Mouse (Mus musculus): ENCODE data around the gene Gm21903. TPM values are rescaled to one million over a fixed set of nuclear protein-coding genes. Genes with fewer than 3 reads are reported as not detected.
"Not testable (repeated sequence)": the region's sequence is repeated elsewhere in the genome, so short reads cannot be mapped to it uniquely, and the experiment has no call there.

Gene Gm21903
- polyA plus RNA-seq (2015; fragmentation: Nextera tagmentation; extraction: Ambion mirVana), result not detected in 2 replicates

- Histone ChIP-seq H3K27me3 (no peaks in the 10 kb centered on the region), H3K9me3 (replicated peaks) (no peaks in the 10 kb centered on the region), H3K4me2 (no peak within 1 kb of the TSS), H3K36me3 (no peaks in the 10 kb centered on the region), H3K9ac (no peak within 1 kb of the TSS), H3K4me1 (no peaks in the 10 kb centered on the region), H3K27ac (no peak within 1 kb of the TSS), H3K4me3 (replicated peaks) (no peak within 1 kb of the TSS)
- no peak for ATAC-seq (replicated peaks; ENCODE audit: low FRiP score)
These were observed at the start of gene Gm21903 for GRCm38 (mm10) chr17:39043241-39043640. TSS of gene Gm21903 (minus strand) at chr17:39043341.

- 48% methylated on average over 1 of the region's 1 CpGs for WGBS
- no peak for ATAC-seq (replicated peaks; ENCODE audit: low FRiP score)
These were observed 33.8 kb upstream of the Gm21903 start, which contains the start of gene Esp23 for GRCm38 (mm10) chr17:39076937-39077336. TSS of gene Esp23 (minus strand) at chr17:39077037.

DNA sequence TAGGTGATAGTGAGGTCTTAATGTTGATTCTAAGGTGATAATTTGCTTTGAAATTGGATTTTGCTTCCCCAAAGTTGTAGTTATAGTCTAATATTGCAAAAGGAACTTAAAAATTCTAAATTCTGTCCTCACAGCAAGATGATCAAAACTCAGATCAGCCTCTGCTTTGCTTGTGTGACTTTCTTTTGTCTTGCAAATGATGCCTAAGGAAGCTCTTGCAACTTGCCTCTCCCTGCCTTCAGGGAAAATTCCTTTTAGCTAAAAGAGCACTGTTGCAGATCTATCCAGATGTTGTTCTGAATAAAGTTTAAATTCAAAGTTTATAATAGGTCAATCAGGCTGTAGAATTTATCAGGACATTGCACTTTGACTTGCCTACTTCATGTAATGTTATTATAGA is 20.5 kb upstream of the Gm21903 start:
- H3K9me3 ChIP-seq (replicated peaks), result peaks cover 5% of the 10 kb centered on the region
- H3K36me3 ChIP-seq, result no peaks in the 10 kb centered on the region
- ATAC-seq (replicated peaks; ENCODE audit: low FRiP score), result no peak
- H3K27ac ChIP-seq, result no peak overlapping the region
- no peak overlapping the region for H3K4me2 ChIP-seq
- no peaks in the 10 kb centered on the region for H3K27me3 ChIP-seq
- H3K4me3 ChIP-seq (replicated peaks), result no peak overlapping the region
- H3K9ac ChIP-seq, result no peak overlapping the region
- H3K4me1 ChIP-seq, result no peaks in the 10 kb centered on the region

More at GRCm38 (mm10) chr17:39076937-39077336, 33.8 kb upstream of the Gm21903 start, which contains the start of gene Esp23:
- H3K27ac ChIP-seq, result no peak within 1 kb of the TSS
- H3K4me3 ChIP-seq (replicated peaks), result no peak within 1 kb of the TSS
- H3K4me1 ChIP-seq, result no peaks in the 10 kb centered on the region
- H3K9me3 ChIP-seq (replicated peaks), result no peaks in the 10 kb centered on the region; the same call in 1 of the 2 replicates
- no peaks in the 10 kb centered on the region for H3K36me3 ChIP-seq
- no peaks in the 10 kb centered on the region for H3K27me3 ChIP-seq
- no peak within 1 kb of the TSS for H3K9ac ChIP-seq
- H3K4me2 ChIP-seq, result no peak within 1 kb of the TSS

DNA sequence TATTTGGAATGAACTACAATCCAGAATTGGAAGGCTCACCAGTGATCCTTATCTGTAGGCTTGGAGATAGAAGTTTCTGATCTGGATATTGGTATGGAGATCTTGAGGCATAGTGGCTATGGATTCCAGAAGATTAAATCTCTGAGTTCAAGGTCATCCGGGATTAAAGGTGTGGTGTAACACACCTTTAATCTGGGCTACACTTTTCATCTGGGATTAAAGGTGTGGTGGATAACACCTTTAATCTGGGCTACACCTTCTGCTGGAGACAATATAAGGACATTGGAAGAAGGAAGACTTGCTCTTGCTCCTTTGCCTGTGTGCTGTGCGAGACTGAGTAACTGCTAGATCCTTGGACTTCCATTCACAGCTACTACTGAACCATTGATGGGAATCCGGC is 6.7 kb downstream of the Gm21903 start, which contains the start of gene Esp24:
Esp24 (plus strand) TSS at position 301 of the 400 bp plus-strand sequence.
- not testable (repeated sequence) for H3K4me3 ChIP-seq (replicated peaks); H3K4me1 ChIP-seq; H3K36me3 ChIP-seq; H3K9ac ChIP-seq; ATAC-seq (replicated peaks; ENCODE audit: low FRiP score); H3K4me2 ChIP-seq; H3K27ac ChIP-seq; H3K27me3 ChIP-seq; H3K9me3 ChIP-seq (replicated peaks)
- 82% methylated on average over 3 of the region's 3 CpGs for WGBS

- H3K4me1 ChIP-seq, result no peaks in the 10 kb centered on the region
- H3K27me3 ChIP-seq, result no peaks in the 10 kb centered on the region
- ATAC-seq (replicated peaks; ENCODE audit: low FRiP score), result no peak
- H3K4me3 ChIP-seq (replicated peaks), result no peak overlapping the region
- no peak overlapping the region for H3K27ac ChIP-seq
- 71% methylated on average over 14 of the region's 14 CpGs for WGBS
- H3K4me2 ChIP-seq, result no peak overlapping the region
- H3K36me3 ChIP-seq, result no peaks in the 10 kb centered on the region
- 0 out of 2 replicates have a peak, but pooled peaks cover 4% of the 10 kb centered on the region for H3K9me3 ChIP-seq (replicated peaks)
- H3K9ac ChIP-seq, result no peak overlapping the region
These were observed 26.0 kb downstream of the Gm21903 start for GRCm38 (mm10) chr17:39017184-39017583.

DNA sequence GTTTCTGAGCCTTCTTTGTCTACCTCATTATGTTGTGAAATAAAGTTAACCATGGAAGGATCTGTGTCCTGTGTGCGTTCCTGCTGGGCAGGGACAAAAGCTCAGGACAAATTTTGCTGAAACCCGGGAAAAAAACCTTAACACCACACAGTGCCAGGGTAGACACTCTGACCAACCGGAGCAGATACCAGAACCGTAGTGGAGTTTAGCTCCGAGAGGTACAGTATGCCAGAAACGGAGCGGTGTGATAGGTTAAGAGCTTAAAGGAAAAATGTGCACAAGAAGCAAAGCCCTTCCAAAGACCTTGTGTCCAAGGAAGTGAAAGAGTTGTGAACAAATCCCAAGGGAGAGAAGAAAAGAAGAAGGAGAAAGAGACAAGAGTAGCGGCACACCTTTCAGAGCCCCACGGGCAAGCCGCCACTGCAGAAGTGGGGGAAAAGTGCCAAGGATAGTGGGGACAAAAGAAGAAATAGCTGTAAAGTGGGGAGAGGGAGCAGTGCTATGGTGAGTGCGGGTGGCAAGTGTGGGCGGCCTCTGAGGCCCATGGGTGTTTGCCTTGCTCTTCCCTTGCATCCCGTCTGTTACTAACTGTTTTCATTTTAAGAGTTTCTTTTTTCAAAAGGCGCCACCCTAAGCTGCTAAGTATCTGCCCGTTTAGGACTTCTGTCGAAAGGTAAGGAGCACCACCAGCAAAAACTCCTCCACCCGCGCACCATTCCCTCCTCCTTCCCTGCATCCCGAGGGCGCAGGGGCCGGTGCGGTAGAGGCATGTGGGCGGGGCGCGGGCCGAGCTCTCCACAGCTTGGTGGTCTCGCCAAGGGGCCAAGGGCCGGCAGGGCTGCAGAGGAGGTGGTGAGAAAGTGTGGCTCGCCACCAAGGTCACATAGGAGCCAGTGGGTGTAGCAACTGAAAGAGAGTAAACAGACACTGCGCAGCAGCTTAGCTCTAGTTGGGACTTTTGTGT is 32.2 kb downstream of the Gm21903 start:
- Histone ChIP-seq H3K4me1 (no peaks in the 10 kb centered on the region), H3K27me3 (no peaks in the 10 kb centered on the region), H3K4me3 (replicated peaks) (no peak overlapping the region), H3K36me3 (no peaks in the 10 kb centered on the region), H3K9ac (no peak overlapping the region), H3K4me2 (peak overlapping the region; percentile 31), H3K9me3 (replicated peaks) (0 out of 2 replicates have a peak, but pooled peaks cover 2% of the 10 kb centered on the region), H3K27ac (no peak overlapping the region)
- WGBS, result 39% methylated on average over 30 of the region's 30 CpGs
- ATAC-seq (replicated peaks; ENCODE audit: low FRiP score), result no peak

DNA sequence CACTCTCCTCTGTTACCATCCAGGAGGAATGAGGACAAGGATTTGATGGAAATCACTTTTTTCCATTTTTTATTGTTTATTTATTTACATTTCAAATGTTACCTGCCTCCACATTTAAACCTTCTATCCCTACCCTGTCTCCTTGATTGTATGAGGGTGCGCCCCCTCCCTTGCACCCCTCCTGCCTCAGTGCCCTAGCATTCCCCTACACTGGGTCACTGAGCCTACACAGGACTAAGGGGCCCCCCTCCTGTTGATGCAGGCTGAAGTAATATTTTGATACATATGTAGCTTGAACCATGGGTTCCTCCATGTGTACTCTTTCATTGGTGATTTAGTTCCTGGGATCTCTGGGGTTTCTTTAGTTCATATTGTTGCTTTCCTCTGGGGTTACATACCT is 33.3 kb downstream of the Gm21903 start:
- 97% methylated on average over 1 of the region's 1 CpGs for WGBS

More for the DNA sequence above, 33.3 kb downstream of the Gm21903 start:
- Histone ChIP-seq H3K9ac (no peak overlapping the region), H3K27ac (no peak overlapping the region), H3K36me3 (no peaks in the 10 kb centered on the region), H3K4me2 (no peak overlapping the region), H3K27me3 (no peaks in the 10 kb centered on the region), H3K4me1 (no peaks in the 10 kb centered on the region), H3K9me3 (replicated peaks) (no peaks in the 10 kb centered on the region), H3K4me3 (replicated peaks) (no peak overlapping the region)
- no peak for ATAC-seq (replicated peaks; ENCODE audit: low FRiP score)

Other genes with a start within 250 kb of the Gm21903 start
- not detected in 2 replicates for gene Esp24, start 6.6 kb downstream of the Gm21903 start, polyA plus RNA-seq (2015; fragmentation: Nextera tagmentation; extraction: Ambion mirVana)
- gene Esp23, start 33.7 kb upstream of the Gm21903 start, polyA plus RNA-seq (2015; fragmentation: Nextera tagmentation; extraction: Ambion mirVana), result not detected in 2 replicates
- gene Esp22, start 52.0 kb upstream of the Gm21903 start, polyA plus RNA-seq (2015; fragmentation: Nextera tagmentation; extraction: Ambion mirVana), result not detected in 2 replicates

Data from kidney, embryonic 15.5 days (tissue).